Mouse (Mus musculus): ENCODE results near the gene Tom1l2. TPM values are rescaled to one million over a fixed set of nuclear protein-coding genes. Genes with fewer than 3 reads are reported as not detected.

Tom1l2 gene
- polyA plus RNA-seq, 1 experiment = 213 TPM

DNA sequence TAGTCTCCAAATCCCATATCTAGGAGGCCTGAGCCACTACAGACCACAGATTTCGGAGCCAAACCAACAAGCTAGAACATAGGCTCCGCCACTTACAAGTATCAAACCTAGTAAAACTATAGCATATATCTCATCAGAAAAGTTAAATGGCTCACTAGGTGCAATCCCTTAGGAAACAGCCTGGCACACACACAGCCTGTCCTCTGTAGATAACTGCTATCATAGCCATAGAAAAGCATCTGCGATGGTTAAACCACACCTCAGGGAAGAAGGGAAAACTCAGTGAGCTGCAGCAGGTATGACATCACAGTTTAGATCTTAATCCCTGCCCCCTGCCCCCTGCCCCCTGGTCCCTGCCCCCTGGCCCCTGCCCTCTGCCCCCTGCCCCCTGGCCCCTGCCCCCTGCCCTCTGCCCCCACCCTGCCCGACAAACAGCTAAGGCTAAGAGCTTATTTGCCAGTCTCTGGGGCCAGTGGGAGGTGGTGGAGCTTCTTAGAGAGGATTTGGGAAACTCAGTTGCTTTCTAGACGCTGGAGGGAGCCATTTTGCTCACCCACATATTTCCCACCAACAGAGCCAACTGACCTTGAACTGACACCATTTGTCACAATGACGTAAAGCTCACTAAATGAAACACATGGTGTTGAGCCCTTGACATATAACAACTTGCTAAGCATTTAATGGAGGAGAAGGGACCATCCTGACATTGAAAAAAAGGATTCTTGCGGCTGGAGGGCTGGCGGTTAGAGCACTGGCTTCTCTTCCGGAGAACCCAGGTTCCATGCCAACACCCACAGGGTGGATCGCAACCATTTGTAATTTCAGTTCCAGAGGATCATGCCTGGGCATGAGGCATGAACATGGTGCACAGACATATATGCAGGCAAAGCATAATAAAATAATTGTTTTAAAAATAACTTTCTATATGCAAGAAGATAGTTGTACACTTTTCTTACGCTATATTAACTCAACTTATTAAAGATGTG, 72.0 kb downstream of the Tom1l2 start:
- TF ChIP-seq CTCF (IDR thresholded peaks at IDR 0.05; ENCODE audit: extremely low read depth, insufficient read depth, low read length) (no peak), POLR2A (IDR thresholded peaks at IDR 0.05; ENCODE audit: extremely low read depth, insufficient read depth, low read length) (no peak)
- Histone ChIP-seq H3K4me3 (ENCODE audit: insufficient read depth, low read length) (no peak overlapping the region), H3K27ac (ENCODE audit: insufficient read depth, low read length) (no peak overlapping the region), H3K4me1 (ENCODE audit: control insufficient read depth, insufficient read depth, low read length) (peaks cover 4% of the 10 kb centered on the region)

DNA sequence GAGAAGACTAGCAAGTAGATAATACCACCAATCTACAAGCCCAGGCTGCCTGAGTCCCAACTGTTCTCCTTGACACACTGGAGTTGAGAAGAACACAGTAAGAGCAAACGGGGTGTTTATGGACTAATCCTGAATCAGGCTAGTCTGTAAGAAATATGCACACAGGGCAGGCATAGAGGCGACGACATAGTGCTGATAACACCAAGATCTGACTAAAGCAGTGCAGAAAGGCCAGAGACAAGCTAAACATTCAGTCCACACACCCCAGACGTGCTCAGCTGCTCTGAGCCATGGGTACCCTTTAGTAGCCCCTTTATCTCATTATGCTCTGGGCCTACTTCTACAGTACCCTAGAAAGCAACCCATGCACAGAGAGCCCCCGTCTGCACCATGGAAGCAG, 73.2 kb downstream of the Tom1l2 start:
- TF ChIP-seq CTCF (IDR thresholded peaks at IDR 0.05; ENCODE audit: extremely low read depth, insufficient read depth, low read length) = no peak
- no peak for TF ChIP-seq POLR2A (IDR thresholded peaks at IDR 0.05; ENCODE audit: extremely low read depth, insufficient read depth, low read length)
- H3K4me3 ChIP-seq (ENCODE audit: insufficient read depth, low read length) = no peak overlapping the region
- H3K4me1 ChIP-seq (ENCODE audit: control insufficient read depth, insufficient read depth, low read length) = no peaks in the 10 kb centered on the region; the same call in 1 of the 2 replicates
- H3K27ac ChIP-seq (ENCODE audit: insufficient read depth, low read length) = no peak overlapping the region

DNA sequence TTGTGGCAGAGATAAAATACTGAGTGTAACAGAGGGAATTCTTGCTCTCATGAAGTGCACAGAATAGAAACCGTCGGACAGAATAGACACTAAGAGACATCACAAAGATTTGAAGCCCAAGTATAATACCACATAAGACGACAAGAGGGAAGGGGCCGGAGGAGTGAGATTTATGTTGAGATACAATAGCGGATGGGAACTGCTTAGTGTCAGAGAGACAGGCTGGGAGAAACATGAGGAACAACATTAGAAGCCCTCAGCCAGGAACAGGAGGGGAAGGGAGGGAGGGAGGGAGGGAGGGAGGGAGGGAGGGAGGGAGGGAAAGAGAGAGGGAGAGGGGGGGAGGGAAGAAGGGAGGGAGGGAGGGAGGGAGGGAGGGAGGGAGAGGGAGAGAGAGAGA, 74.9 kb downstream of the Tom1l2 start:
- H3K27ac ChIP-seq (ENCODE audit: insufficient read depth, low read length) = no peak overlapping the region
- TF ChIP-seq CTCF (IDR thresholded peaks at IDR 0.05; ENCODE audit: extremely low read depth, insufficient read depth, low read length) = no peak
- TF ChIP-seq POLR2A (IDR thresholded peaks at IDR 0.05; ENCODE audit: extremely low read depth, insufficient read depth, low read length) = no peak
- no peak overlapping the region for H3K4me3 ChIP-seq (ENCODE audit: insufficient read depth, low read length)
- peaks cover 3% of the 10 kb centered on the region for H3K4me1 ChIP-seq (ENCODE audit: control insufficient read depth, insufficient read depth, low read length)

DNA sequence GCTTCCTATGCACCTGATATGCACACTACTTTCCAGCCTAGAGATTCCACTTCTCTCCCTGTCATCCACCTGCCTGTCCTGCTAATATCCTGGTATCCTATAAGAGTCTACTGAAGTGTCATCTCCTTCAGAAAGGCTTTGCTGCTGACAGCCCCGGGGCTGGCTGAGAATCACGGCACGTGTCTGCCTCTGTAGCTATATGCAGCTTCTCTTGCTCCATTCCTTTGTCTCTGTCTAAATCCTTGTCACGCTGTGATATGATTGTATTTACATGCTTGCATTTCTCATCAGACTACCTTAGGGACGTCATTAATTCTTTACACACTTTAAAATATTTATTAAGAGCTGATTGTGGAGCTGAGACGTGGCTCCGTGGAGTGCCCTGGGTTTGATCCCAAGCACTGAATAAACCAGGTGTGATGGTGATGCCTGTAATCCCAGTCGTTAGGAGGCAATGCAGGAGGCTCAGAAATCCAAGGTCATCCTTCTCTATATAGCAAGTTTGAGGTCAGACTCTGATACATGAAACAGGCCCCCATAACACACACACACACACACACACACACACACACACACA, 75.5 kb downstream of the Tom1l2 start:
- Histone ChIP-seq H3K4me1 (ENCODE audit: control insufficient read depth, insufficient read depth, low read length) (peaks cover 3% of the 10 kb centered on the region), H3K27ac (ENCODE audit: insufficient read depth, low read length) (no peak overlapping the region), H3K4me3 (ENCODE audit: insufficient read depth, low read length) (no peak overlapping the region)
- no peak for TF ChIP-seq POLR2A (IDR thresholded peaks at IDR 0.05; ENCODE audit: extremely low read depth, insufficient read depth, low read length)
- no peak for TF ChIP-seq CTCF (IDR thresholded peaks at IDR 0.05; ENCODE audit: extremely low read depth, insufficient read depth, low read length)

DNA sequence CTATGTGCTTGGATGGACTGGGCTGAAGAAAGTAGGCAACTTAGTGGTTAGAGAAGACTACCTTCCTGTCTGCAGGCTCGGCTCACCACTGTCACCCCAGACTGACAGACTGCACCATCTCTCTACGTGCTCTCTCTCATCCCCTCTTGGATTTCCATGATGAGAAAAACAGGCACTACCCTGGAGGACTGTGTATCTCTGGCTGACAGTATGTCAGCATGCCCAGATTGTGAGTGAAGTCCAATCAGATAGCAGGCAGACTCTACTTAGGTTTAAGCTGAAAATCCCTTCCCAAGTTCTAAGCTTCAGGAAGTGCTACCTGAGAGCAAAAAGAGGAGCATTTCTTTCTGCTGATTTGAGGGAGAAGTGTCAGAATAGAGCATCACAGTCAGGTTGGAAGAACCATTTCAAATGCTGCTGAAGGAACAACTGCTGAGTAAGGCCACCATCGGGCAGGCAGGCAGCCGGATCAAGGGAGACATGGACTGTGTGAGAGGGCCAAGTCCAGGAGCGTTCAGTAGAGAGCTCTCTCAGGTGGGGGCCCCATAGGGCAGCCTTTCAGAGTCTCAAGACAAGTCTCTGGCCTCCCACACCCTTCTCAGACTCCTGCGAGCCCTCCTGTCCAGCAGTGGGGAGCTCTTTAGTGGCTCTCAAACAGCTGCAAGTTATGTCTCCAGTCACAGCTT, 76.2 kb downstream of the Tom1l2 start:
- no peak for TF ChIP-seq CTCF (IDR thresholded peaks at IDR 0.05; ENCODE audit: extremely low read depth, insufficient read depth, low read length)
- no peak overlapping the region for H3K27ac ChIP-seq (ENCODE audit: insufficient read depth, low read length)
- peaks cover 3% of the 10 kb centered on the region for H3K4me1 ChIP-seq (ENCODE audit: control insufficient read depth, insufficient read depth, low read length)
- H3K4me3 ChIP-seq (ENCODE audit: insufficient read depth, low read length) = no peak overlapping the region

DNA sequence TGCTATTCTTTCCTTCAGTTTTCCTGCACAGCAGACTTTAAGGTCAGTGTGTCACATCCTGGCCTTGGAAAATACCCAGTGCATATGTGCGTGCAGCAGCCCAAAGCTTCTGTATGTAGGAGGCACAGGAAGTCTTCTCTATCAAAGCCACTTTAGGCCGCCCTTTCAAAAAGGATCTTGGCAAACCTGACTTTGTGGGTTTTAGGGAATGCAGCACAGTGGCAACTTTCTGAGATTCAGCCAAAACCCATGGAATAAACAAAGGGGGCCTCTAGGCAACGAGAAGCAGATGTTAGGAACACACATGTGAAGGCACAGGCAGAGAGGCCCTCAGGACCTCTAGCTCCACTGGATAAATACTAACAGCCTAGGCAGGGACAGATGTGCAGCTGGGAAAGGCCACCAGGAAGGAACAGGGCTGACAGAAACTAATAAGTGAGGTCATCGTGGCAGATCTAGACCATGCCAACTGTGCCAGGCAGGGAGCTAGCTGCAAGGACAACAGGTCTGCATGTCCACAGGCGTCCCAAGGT, 79.4 kb downstream of the Tom1l2 start:
- TF ChIP-seq POLR2A (IDR thresholded peaks at IDR 0.05; ENCODE audit: extremely low read depth, insufficient read depth, low read length) (no peak), CTCF (IDR thresholded peaks at IDR 0.05; ENCODE audit: extremely low read depth, insufficient read depth, low read length) (no peak)
- Histone ChIP-seq H3K4me3 (ENCODE audit: insufficient read depth, low read length) (no peak overlapping the region), H3K4me1 (ENCODE audit: control insufficient read depth, insufficient read depth, low read length) (peaks cover 3% of the 10 kb centered on the region), H3K27ac (ENCODE audit: insufficient read depth, low read length) (no peak overlapping the region)

DNA sequence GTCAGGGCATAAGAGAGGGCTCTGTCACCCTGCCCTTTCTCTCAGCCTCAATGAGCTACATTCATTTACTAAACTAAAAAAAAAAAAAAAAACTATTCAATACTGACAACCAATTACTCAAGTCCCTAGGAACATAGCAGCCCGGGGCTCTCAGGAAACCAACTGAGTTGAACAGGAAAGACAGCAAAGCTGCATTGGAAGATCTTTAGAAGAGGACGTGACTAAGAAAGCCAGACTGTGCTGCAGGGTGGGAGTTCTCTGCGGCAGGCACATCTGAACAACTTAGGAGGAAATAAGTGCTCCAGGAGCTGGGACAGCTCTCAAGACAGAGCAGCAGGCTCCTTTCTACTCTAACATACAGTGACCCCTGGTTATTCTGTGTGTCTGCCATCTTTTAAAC, 84.1 kb downstream of the Tom1l2 start:
- no peak overlapping the region for H3K27ac ChIP-seq (ENCODE audit: insufficient read depth, low read length)
- H3K4me3 ChIP-seq (ENCODE audit: insufficient read depth, low read length) = no peak overlapping the region
- no peak for TF ChIP-seq CTCF (IDR thresholded peaks at IDR 0.05; ENCODE audit: extremely low read depth, insufficient read depth, low read length)
- TF ChIP-seq POLR2A (IDR thresholded peaks at IDR 0.05; ENCODE audit: extremely low read depth, insufficient read depth, low read length) = no peak
- peaks cover 1% of the 10 kb centered on the region for H3K4me1 ChIP-seq (ENCODE audit: control insufficient read depth, insufficient read depth, low read length)

DNA sequence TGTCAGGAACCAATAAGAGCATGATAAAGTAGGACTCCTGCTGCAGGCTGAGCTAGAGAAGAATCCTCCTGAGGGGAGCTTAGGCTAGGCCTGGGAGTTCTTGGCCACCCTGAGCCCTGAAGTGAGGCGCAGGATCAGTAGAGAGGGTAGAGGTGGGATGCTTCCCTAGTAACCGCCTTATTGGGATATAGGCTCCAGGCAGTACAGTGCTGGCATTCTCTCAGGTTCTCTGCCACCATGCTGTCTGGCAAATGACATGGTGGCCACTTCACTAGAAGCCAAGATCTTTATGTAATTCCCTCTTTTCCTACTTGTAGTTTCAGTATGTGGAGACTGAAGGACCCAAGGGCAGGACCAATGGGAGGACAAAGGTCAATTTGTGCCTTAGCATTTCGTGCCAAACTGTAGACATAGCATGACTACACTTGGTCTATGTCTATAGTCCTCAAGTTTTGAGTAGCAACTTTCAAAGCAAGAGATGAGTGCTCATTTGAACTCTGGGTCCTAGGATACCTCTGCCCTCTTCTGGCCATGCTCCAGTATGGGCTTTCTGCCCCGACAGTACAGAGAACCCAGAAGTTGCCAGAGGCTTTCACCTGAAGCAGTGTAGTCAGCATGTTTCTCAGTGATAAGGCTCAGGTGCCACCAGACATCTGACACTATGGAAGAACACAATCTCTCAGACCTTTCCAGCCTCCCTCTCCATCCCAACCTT, 87.3 kb downstream of the Tom1l2 start:
- Histone ChIP-seq H3K4me1 (ENCODE audit: control insufficient read depth, insufficient read depth, low read length) (peaks cover 2% of the 10 kb centered on the region), H3K4me3 (ENCODE audit: insufficient read depth, low read length) (no peak overlapping the region), H3K27ac (ENCODE audit: insufficient read depth, low read length) (no peak overlapping the region)
- TF ChIP-seq CTCF (IDR thresholded peaks at IDR 0.05; ENCODE audit: extremely low read depth, insufficient read depth, low read length) (no peak), POLR2A (IDR thresholded peaks at IDR 0.05; ENCODE audit: extremely low read depth, insufficient read depth, low read length) (no peak)

DNA sequence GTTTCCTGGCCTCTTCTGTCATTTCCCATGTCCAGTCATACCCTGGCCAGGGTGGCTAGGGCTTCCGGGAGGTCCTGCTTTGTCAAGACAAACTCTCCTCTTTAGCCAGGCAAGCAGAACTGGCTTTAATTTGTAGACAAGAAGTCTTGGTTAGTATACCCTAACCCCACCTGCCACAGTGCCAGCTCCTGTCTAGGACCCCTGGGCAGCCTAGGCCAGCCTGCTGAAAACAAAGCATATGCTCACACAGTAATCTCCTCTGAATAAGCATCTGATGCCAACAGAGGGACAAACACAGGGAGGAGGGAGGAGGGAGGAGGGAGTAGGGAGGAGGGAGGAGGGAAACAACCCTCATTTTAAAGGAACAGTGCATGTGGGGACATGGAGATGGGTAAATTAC, 88.1 kb downstream of the Tom1l2 start:
- Histone ChIP-seq H3K4me3 (ENCODE audit: insufficient read depth, low read length) (no peak overlapping the region), H3K27ac (ENCODE audit: insufficient read depth, low read length) (no peak overlapping the region), H3K4me1 (ENCODE audit: control insufficient read depth, insufficient read depth, low read length) (peaks cover 2% of the 10 kb centered on the region)
- TF ChIP-seq CTCF (IDR thresholded peaks at IDR 0.05; ENCODE audit: extremely low read depth, insufficient read depth, low read length) = no peak
- no peak for TF ChIP-seq POLR2A (IDR thresholded peaks at IDR 0.05; ENCODE audit: extremely low read depth, insufficient read depth, low read length)
